In genomic region chr3:34328865-34329264, GRCm38 (mm10) we compare ENCODE assay signal across 8 mouse cellular contexts.
A peak's percentile ranks its signal among the peaks of the same experiment; 100 is the strongest.
DNase-seq lines count a peak whose midpoint lies in the region; ATAC-seq and TF ChIP-seq lines count a peak whose summit lies in the region.

No protein-coding gene starts in this region.

- POLR2A ChIA-PET in Patski (lab: Charles Lee), result interaction anchor here (1.1 kb wide), 1 partner anchor 15 kb away, joined by 3 read pairs; no protein-coding TSS in a partner anchor

- no peak overlapping the region for H3K27ac ChIP-seq in hindbrain, embryonic 10.5 days
- H3K27ac ChIP-seq in hindbrain, embryonic 12.5 days, result no peak overlapping the region
- H3K27ac ChIP-seq in intestine, embryonic 16.5 days (ENCODE audit: low read length), result no peak overlapping the region

- H3K9me3 ChIP-seq in hindbrain, embryonic 10.5 days, result no peaks in the 10 kb centered on the region
- H3K9me3 ChIP-seq in hindbrain, embryonic 12.5 days (replicated peaks), result no peaks in the 10 kb centered on the region
- no peaks in the 10 kb centered on the region for H3K9me3 ChIP-seq in intestine, embryonic 16.5 days (ENCODE audit: control insufficient read depth, low read length)

- no peak for ATAC-seq in hindbrain, embryonic 12.5 days (ENCODE audit: low FRiP score)
- ATAC-seq in Patski, result no peak
- ATAC-seq in intestine, embryonic 16.5 days, result no peak

- DNase-seq in hindbrain, embryonic 10.5 days (ENCODE audit: low spot score), result peak; percentile 50
- peak; percentile 3 for DNase-seq in 416B (ENCODE audit: low read depth)
- no peak for DNase-seq in Patski (ENCODE audit: low read depth, low spot score)
- peak; percentile 82 for DNase-seq in embryo, embryonic 10.5 days (ENCODE audit: low spot score)
- peak; percentile 35 for DNase-seq in left cerebral cortex, adult 11 months (ENCODE audit: low spot score)
- peak; percentile 80 for DNase-seq in testis, postnatal 10 days (ENCODE audit: low spot score)

- H3K9ac ChIP-seq in hindbrain, embryonic 12.5 days, result no peak overlapping the region
- no peak overlapping the region for H3K9ac ChIP-seq in intestine, embryonic 16.5 days (ENCODE audit: low read depth, low read length)

- peaks cover 22% of the 10 kb centered on the region for H3K4me1 ChIP-seq in hindbrain, embryonic 10.5 days (replicated peaks)
- peaks cover 22% of the 10 kb centered on the region for H3K4me1 ChIP-seq in hindbrain, embryonic 12.5 days
- no peaks in the 10 kb centered on the region for H3K4me1 ChIP-seq in intestine, embryonic 16.5 days (ENCODE audit: control insufficient read depth, insufficient read depth, low read length)

- in situ Hi-C loops in Patski (cut with MboI; ENCODE audit: low pct_unique_long_range_greater_than_20kb), result no loop called here

- 27% methylated on average over 2 of the region's 2 CpGs for WGBS in hindbrain, embryonic 10.5 days
- 38% methylated on average over 2 of the region's 2 CpGs for WGBS in hindbrain, embryonic 12.5 days
- WGBS in intestine, embryonic 16.5 days, result 24% methylated on average over 2 of the region's 2 CpGs

- H3K4me3 ChIP-seq in hindbrain, embryonic 10.5 days, result no peak overlapping the region
- no peak overlapping the region for H3K4me3 ChIP-seq in hindbrain, embryonic 12.5 days
- H3K4me3 ChIP-seq in intestine, embryonic 16.5 days (ENCODE audit: low read length), result no peak overlapping the region

- no peaks in the 10 kb centered on the region for H3K36me3 ChIP-seq in hindbrain, embryonic 10.5 days
- H3K36me3 ChIP-seq in hindbrain, embryonic 12.5 days, result no peaks in the 10 kb centered on the region
- no peaks in the 10 kb centered on the region for H3K36me3 ChIP-seq in intestine, embryonic 16.5 days (ENCODE audit: control insufficient read depth, insufficient read depth, low read length)

- peak; percentile 74 for TF ChIP-seq CTCF in Patski (IDR thresholded peaks at IDR 0.05)

- H3K4me2 ChIP-seq in hindbrain, embryonic 12.5 days (replicated peaks), result no peak overlapping the region
- no peak overlapping the region for H3K4me2 ChIP-seq in intestine, embryonic 16.5 days (ENCODE audit: low read depth, low read length)

- CTCF ChIA-PET in Patski (lab: Charles Lee), result interaction anchor here (1.1 kb wide), 1 partner anchor 9 kb away, joined by 3 read pairs; no protein-coding TSS in a partner anchor

- H3K27me3 ChIP-seq in hindbrain, embryonic 10.5 days (ENCODE audit: insufficient read depth, poor library complexity, severe bottlenecking), result no peaks in the 10 kb centered on the region
- 0 out of 2 replicates have a peak, but pooled peaks cover 3% of the 10 kb centered on the region for H3K27me3 ChIP-seq in hindbrain, embryonic 12.5 days
- peaks cover 49% of the 10 kb centered on the region for H3K27me3 ChIP-seq in Patski
- H3K27me3 ChIP-seq in intestine, embryonic 16.5 days (replicated peaks; ENCODE audit: control insufficient read depth, insufficient read depth, low read length), result no peaks in the 10 kb centered on the region
